Mouse (Mus musculus) midbrain, postnatal 0 days (tissue): Measurements from ENCODE around the gene Dcpp3. TPM values are rescaled to one million over a fixed set of nuclear protein-coding genes. Genes with fewer than 3 reads are reported as not detected.
"Not testable (repeated sequence)": the region's sequence is repeated elsewhere in the genome, so short reads cannot be mapped to it uniquely, and the experiment has no call there.

ENCODE experiments used
- ATAC-seq: fragments of 200-750 bp; cut with Nextera tagmentation; 2 replicates; pipeline ENCODE4 v1.8.0; 2017; ENCODE audit warnings: moderate number of reproducible peaks, mild to moderate bottlenecking, moderate TSS enrichment, moderate library complexity; ENCODE audit not compliant: low FRiP score
- DNase-seq: peaks from one replicate; pipeline ENCODE4 v3.0.0-alpha.2; 2015; ENCODE audit warnings: low spot score
- H3K27ac ChIP-seq: fragments of 300-500 bp; sonication (generic); 2 replicates; pipeline ENCODE4 v1.5.1; 2014; ENCODE audit warnings: low read depth, mild to moderate bottlenecking, low read length, mixed read lengths
- H3K27me3 ChIP-seq: fragments of 300-500 bp; sonication (generic); 2 replicates; pipeline ENCODE4 v1.6.1; 2014; ENCODE audit warnings: low read length, control low read depth, mixed read lengths; ENCODE audit not compliant: insufficient read depth
- H3K36me3 ChIP-seq: fragments of 300-500 bp; sonication (generic); 2 replicates; pipeline ENCODE4 v1.6.1; 2014; ENCODE audit warnings: low read length, control low read depth, mixed read lengths; ENCODE audit not compliant: insufficient read depth
- H3K4me1 ChIP-seq: fragments of 300-500 bp; sonication (generic); 2 replicates; pipeline ENCODE4 v1.6.1; 2014; ENCODE audit warnings: mild to moderate bottlenecking, control low read depth, antibody characterized with exemption, low read length, mixed read lengths; ENCODE audit not compliant: insufficient read depth
- H3K4me2 ChIP-seq: fragments of 300-500 bp; sonication (generic); 2 replicates; pipeline ENCODE4 v1.6.1; 2014; ENCODE audit warnings: low read depth, mild to moderate bottlenecking, low read length, mixed read lengths; ENCODE audit not compliant: poor library complexity, severe bottlenecking
- H3K4me3 ChIP-seq: fragments of 300-500 bp; sonication (generic); 2 replicates; pipeline ENCODE4 v1.5.1; 2014; ENCODE audit warnings: low read depth, mild to moderate bottlenecking, low read length, moderate library complexity
- H3K9ac ChIP-seq: fragments of 300-500 bp; sonication (generic); replicated peaks from 2 replicates; pipeline ENCODE4 v1.6.1; 2014; ENCODE audit warnings: mild to moderate bottlenecking, low read length, moderate library complexity, mixed read lengths; ENCODE audit not compliant: poor library complexity, severe bottlenecking
- H3K9me3 ChIP-seq: fragments of 300-500 bp; sonication (generic); 2 replicates; pipeline ENCODE4 v1.6.1; 2016; ENCODE audit warnings: low read length, control low read depth
- CTCF ChIP-seq: IDR thresholded peaks from 2 replicates; pipeline ENCODE4 v1.5.1; 2016; ENCODE audit warnings: antibody characterized with exemption, mild to moderate bottlenecking
- WGBS: fragments of 180-500 bp; shearing (Covaris S2); extraction: QIAGEN DNeasy Blood & Tissue Kit; methylation state at CpG from one replicate; pipeline ENCODE4 v1.1.7; 2014; 5-methylcytosine and 5-hydroxymethylcytosine counted together
- polyA plus RNA-seq: library from polyadenylated mRNA; unstranded; fragments of >200 nt; fragmentation: Nextera tagmentation; extraction: Ambion mirVana; gene quantifications from 2 replicates; pipeline ENCODE4 v1.2.1, GENCODE M21; 2015
- total RNA-seq: library from RNA; depleted of rRNA; stranded (reverse); fragments of >200 nt; gene quantifications from 2 replicates; pipeline ENCODE4 v1.2.3, GENCODE M21; 2014

The Dcpp3 gene
- total and polyA plus RNA-seq, 2 experiments from 2014 or later: not detected

- no peaks in the 10 kb centered on the region for H3K27me3 ChIP-seq
- DNase-seq (peak; percentile 95), ATAC-seq (peak; percentile 96)
- H3K4me3 ChIP-seq: peak overlapping the region; percentile 51
- H3K4me1 ChIP-seq: no peaks in the 10 kb centered on the region
- no peaks in the 10 kb centered on the region for H3K9me3 ChIP-seq
- whole genome bisulfite sequencing: 1% methylated on average over 25 of the region's 29 CpGs
- H3K27ac ChIP-seq: peak overlapping the region; percentile 87
- no peaks in the 10 kb centered on the region for H3K36me3 ChIP-seq
- H3K4me2 ChIP-seq: peak overlapping the region; percentile 80
- peak; percentile 48 for TF ChIP-seq CTCF
- peak overlapping the region; percentile 64 for H3K9ac ChIP-seq
These were observed 7.3 kb downstream of the Dcpp3 start for GRCm38 (mm10) chr17:23924531-23925007.

DNA sequence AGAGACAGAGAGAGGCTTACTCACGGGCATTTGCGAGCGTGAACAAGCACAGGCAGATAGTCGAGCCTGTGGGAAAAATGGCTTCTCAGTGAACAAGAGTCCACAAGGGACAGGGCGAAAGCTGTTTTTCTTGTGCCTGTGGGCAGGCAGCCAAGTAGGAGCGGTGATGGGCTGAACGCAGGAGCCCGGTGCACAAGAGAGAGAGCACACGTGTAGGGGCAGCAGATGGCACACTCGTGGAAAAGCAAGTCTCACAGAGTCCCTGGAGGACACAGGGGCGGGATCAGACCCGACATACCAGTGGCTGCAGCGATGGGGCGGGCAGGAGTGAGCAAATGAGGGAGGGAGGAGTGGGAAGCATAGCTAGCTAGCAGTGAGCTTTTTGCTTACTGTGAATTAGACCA lies 7.8 kb downstream of the Dcpp3 start:
- H3K4me2 ChIP-seq: peak overlapping the region; percentile 80
- H3K27ac ChIP-seq: peak overlapping the region; percentile 87
- DNase-seq (peak; percentile 92), ATAC-seq (peak; percentile 87)
- peak; percentile 26; the same call in 1 of the 2 replicates for TF ChIP-seq CTCF
- H3K36me3 ChIP-seq: no peaks in the 10 kb centered on the region
- H3K4me1 ChIP-seq: no peaks in the 10 kb centered on the region
- 0% methylated on average over 14 of the region's 14 CpGs for WGBS
- no peaks in the 10 kb centered on the region for H3K27me3 ChIP-seq
- H3K9me3 ChIP-seq: no peaks in the 10 kb centered on the region
- peak overlapping the region; percentile 64 for H3K9ac ChIP-seq
- peak overlapping the region; percentile 51 for H3K4me3 ChIP-seq

GRCm38 (mm10) chr17:23931157-23931556 lies 13.9 kb downstream of the Dcpp3 start:
- no peak for TF ChIP-seq CTCF
- Histone ChIP-seq H3K9ac (no peak overlapping the region), H3K27ac (no peak overlapping the region), H3K27me3 (no peaks in the 10 kb centered on the region), H3K9me3 (no peaks in the 10 kb centered on the region), H3K4me3 (no peak overlapping the region), H3K4me2 (no peak overlapping the region), H3K4me1 (no peaks in the 10 kb centered on the region), H3K36me3 (no peaks in the 10 kb centered on the region)
- no peak for DNase-seq
- no peak for ATAC-seq
- WGBS: 80% methylated on average over 5 of the region's 5 CpGs

GRCm38 (mm10) chr17:23941372-23941771 lies 24.1 kb downstream of the Dcpp3 start, which contains the start of gene Sbp:
Gene Sbp, plus strand, starts transcription at chr17:23941672.
- Histone ChIP-seq H3K4me3 (no peak within 1 kb of the TSS), H3K9me3 (no peaks in the 10 kb centered on the region), H3K27me3 (no peaks in the 10 kb centered on the region), H3K36me3 (no peaks in the 10 kb centered on the region), H3K4me1 (no peaks in the 10 kb centered on the region), H3K4me2 (no peak within 1 kb of the TSS), H3K9ac (no peak within 1 kb of the TSS), H3K27ac (no peak within 1 kb of the TSS)
- no peak for TF ChIP-seq CTCF
- no peak for DNase-seq
- ATAC-seq: no peak

- 81% methylated on average over 4 of the region's 4 CpGs for WGBS
- H3K27ac ChIP-seq, H3K4me1 ChIP-seq, H3K9ac ChIP-seq, H3K4me3 ChIP-seq, H3K36me3 ChIP-seq, H3K9me3 ChIP-seq, H3K4me2 ChIP-seq, H3K27me3 ChIP-seq, DNase-seq, ATAC-seq: not testable (repeated sequence)
These were observed 30.2 kb downstream of the Dcpp3 start for GRCm38 (mm10) chr17:23947486-23947885.

DNA sequence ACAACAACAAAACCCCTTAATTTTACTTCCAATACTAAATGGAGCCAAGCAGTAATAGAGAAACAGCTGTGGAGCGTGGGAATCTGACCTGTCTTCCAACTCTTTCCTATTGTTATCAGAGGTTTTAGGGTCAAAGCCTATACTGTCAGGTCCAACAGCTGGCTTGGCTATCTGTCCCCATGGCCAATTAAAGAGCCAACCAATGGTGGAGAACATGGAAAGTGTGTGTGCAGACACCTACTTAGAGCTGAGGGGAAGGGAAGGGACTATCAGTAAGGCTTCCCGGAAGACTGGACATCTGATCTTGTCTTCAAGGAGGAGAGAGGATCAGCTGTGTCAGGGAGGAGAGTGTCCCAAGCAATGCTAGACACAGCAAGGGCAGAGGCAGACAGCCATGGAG lies 31.8 kb downstream of the Dcpp3 start:
- no peaks in the 10 kb centered on the region for H3K4me1 ChIP-seq
- no peak for ATAC-seq
- 90% methylated on average over 2 of the region's 2 CpGs for WGBS
- no peak overlapping the region for H3K27ac ChIP-seq
- H3K27me3 ChIP-seq: no peaks in the 10 kb centered on the region
- no peak overlapping the region for H3K9ac ChIP-seq
- H3K9me3 ChIP-seq: no peaks in the 10 kb centered on the region
- DNase-seq: no peak
- TF ChIP-seq CTCF: no peak
- H3K4me2 ChIP-seq: no peak overlapping the region
- H3K4me3 ChIP-seq: no peak overlapping the region
- H3K36me3 ChIP-seq: no peaks in the 10 kb centered on the region

- H3K4me2 ChIP-seq, H3K36me3 ChIP-seq, H3K9me3 ChIP-seq, DNase-seq, H3K27ac ChIP-seq, ATAC-seq, H3K27me3 ChIP-seq, H3K4me1 ChIP-seq, H3K9ac ChIP-seq, H3K4me3 ChIP-seq: not testable (repeated sequence)
- 71% methylated on average over 4 of the region's 4 CpGs for WGBS
These were observed 33.6 kb downstream of the Dcpp3 start for GRCm38 (mm10) chr17:23950828-23951227.
